Mouse (Mus musculus): Measurements from ENCODE around the gene Izumo4.
A peak's percentile ranks its signal among the peaks of the same experiment; 100 is the strongest.

Gene Izumo4

DNA sequence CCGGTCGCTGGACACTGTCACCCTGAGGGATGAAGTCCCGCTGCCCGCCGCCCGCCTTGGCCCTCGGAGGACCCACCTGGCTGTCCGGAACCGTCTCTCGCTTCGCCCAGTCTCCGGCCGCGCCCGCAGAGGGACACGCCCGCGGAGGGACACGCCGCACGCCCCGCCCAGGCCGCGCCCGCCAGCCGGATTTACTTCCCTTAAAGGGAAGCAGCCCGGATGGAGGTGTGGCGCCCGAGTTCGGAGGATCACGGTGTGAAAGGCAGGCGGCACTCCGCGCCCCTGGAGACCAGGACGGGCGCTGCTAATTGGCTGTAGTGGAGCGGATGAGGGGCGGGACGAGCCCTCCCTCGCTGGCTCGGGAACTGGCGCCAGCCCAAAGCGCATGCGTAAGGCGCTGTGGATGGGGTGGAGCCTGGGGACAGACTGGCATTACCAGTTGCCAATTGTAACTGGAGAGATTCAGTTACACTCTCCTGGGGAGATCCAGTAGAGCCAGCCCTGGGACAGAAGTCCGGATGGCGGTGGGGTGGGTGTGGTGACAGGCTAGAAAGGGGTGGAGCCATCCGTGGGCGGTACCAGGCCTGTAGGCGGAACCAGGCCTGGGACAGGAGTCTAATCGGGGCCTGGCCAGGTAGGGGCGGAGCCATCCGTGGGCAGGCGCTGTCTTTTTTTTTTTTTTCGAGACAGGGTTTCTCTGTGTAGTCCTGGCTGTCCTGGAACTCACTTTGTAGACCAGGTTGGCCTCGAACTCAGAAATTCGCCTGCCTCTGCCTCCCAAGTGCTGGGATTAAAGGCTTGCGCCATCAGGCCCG lies at the start of gene Izumo4, which contains the start of gene Mob3a:
Gene Izumo4, plus strand, starts transcription at position 464 of the 815 bp plus-strand sequence.
Gene Mob3a, minus strand, starts transcription at position 257 of the 815 bp plus-strand sequence.
- peak; percentile 98 to 99 for DNase-seq (ENCODE audit: low read depth in 2 of 2, low spot score in 2 of 2)

DNA sequence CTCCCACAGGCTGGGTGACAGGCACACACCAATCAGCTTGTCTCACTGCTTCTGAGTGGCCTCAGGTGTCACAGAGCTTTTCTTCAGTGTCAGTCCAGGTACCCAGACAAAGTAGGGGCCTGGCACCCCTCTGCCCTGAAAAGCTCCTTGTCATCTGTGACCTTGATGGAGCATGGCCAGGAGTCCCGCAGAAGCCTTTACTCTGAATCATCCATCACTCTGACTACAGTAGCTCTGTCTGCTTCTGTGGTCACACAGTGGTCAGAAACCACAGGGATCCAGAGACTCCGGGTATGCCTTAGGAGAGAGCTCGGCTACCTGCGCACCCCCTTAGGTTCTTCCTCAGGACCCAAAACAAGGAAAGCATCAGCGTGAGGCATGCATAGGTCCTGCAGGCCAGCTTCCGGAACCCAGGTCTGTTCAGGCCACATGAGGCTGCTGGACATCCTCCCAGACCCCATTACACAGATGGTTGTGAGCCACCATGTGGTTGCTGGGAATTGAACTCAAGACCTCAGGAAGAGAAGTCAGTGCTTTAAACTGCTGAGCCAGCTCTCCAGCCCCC lies 48.7 kb upstream of the Izumo4 start:
- DNase-seq (ENCODE audit: low read depth in 2 of 2, low spot score in 2 of 2) = no peak

DNA sequence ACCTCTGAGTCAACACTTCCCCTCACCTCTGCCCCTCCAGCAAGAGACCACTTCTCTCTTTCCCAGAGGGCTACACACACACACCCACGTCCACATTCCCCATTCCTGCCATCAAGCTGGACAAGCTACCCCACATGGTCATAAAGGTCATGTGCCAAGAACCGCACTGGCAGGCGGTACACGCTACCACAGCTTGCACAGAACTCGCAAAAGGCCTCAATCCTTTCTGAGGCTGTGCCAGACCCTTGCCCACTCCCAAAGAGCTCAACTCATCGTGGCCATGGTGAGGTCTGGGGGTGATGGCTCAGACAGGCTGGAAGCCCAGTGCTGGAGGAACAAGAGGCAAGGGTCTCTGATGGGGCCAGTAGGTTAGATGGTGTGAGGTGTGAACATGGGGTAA lies 47.1 kb upstream of the Izumo4 start:
- DNase-seq (ENCODE audit: low read depth in 2 of 2, low spot score in 2 of 2) = no peak

DNA sequence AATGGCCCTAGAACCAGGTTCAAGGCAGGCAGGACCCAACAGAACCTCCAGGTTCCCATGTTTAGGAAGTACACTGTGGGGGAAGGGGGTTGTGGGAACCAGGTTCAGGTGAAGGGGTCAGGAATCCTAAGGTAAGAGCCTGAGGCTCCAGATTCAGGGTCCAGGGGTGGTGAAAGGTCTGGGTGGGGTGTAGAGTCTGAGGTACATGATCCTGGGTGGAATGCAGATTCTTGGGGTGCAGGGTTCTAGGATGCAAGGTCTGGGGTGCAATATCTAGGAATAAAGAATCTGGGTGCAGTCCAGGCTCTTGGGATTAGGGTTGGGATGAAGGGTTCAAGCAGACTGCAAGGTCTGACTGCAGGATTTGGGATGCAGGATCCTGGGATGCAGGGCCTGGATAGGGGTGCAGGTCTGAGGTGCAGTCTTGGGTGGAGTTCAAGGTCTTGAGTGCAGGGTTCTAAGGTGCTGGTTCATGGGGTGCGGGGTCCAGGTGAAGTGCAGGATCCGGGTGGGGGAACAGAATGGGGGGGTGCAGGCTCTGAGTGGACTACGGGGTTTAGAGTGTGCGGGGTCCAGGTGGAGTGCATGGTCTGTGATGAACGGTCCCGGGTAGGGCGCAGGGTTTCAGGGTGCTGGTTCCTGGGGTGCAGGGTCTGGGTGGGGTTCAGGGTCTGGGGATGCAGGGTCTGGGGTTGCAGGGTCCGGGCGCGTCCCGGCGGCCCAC lies 46.4 kb upstream of the Izumo4 start:
- no peak for DNase-seq (ENCODE audit: low read depth in 2 of 2, low spot score in 2 of 2)

DNA sequence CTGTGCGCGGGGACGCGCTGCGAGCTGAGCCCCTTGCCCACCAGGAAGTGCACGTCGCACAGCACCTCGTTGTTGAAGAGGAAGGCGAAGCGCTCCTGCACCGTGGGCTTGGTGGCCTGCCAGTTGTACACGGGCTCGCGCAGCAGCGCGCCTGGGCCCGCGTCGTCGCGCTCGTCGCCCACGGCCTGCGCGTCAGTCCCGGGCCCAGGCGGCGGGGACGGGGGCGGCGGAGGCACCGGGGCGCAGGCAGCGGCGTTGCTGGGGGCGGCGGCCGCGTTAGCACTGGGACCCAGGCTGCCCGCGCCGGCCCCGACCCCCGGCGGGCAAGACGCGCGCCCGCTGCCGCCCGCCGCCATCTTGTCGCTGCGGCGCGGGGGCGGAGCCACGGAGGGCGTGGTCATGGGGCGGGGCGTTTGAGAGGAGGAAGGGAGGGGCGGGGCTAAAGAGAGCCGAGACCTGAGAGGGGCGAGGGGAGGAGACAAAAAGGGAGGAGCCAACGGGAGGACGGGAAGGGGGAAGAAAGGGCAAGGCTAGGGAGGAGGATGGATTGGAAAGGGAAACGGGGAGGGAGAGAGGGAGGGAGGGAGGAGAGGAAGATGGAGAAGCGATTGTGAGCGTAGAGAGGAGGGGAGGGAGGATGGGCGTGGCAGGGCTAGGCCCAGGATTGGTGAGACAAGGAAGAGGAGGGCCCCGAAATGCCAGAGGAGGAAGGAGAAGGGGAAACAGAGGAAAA lies 45.7 kb upstream of the Izumo4 start:
- DNase-seq (ENCODE audit: low read depth in 2 of 2, low spot score in 2 of 2) = peak; percentile 80 to 92

DNA sequence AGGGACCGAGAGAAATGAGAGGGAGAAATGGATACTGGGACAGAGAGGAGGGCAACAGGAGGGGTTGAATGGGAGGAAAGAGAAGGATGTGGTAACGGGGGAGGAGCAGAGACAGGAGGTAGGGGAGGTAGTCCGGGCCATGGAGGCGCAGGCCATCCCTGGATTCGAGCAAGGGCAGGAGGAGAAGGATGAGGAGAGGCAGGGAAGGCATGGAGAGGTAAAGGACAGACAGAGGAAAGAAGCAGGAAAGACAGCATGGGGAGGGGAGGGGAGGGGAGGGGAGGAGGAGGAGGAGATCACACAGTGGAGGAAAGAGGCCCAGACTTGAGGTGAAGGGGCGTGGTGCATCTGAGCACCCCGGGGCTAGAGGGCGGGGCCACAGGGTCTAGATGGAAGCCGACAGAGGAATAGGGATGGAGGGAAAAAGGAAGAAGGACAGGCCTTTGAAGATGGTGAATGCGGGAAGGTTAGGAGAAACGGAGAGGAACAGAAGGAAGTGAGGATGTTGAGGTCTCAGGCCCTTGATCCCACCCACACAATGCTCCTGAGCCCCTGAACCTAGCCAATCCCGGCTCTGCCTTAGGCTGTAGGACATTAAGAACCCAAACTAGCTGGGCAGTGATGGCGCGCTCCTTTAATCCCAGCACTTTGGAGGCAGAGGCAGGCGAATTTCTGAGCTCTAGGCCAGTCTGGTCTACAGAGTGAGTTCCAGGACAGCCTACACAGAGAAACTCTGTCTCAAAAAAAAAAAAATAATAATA lies 44.9 kb upstream of the Izumo4 start, which contains the start of gene Btbd2:
Gene Btbd2, minus strand, starts transcription at position 209 of the 761 bp plus-strand sequence.
- DNase-seq (ENCODE audit: low read depth in 2 of 2, low spot score in 2 of 2) = no peak

DNA sequence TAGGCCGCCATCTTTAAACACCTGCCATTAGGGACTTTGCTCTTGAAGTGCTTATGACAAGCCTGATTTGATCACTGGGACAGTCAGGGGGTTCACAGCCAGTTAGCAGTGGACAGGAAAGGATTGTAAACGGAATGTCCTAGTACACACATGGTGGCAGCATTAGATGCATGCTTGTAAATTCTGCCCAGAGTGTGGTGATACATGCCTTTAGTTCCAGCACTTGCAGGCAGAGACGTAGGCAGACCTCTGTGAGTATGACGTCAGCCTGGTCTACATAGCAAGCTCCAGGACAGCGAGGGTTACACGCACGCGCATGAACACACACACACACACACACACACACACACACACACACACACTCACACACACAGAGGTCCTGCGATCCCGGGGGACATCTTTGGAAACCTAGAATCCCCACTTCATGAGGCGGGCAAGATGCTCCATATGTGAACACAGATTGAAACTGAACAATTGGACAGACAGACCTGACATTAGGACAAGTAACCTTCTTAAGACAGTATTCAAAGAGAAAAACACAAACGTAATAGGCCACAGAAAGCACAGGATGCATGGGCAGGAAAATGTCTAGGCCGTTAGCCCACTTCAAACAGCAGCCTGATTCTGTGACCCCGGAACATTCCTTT lies 43.7 kb upstream of the Izumo4 start:
- DNase-seq (ENCODE audit: low read depth in 2 of 2, low spot score in 2 of 2) = peak; percentile 51 to 58

DNA sequence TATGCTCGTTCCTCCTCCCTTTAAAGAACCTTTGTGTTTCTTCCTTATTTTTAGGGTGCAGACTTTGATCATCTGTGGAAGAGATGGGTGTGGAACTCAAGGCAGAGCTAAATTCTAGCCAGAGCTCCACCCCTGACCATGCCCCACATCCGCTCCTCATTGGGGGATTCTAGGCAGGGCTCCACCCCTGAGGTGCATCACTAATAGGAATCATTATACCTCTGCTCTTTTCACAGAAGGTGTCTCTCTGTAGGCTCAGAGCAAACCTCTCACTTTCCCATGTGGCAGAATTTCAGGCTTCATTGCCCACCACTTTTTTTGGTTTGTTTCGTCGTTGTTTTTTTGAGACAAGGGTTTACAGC lies 43.2 kb upstream of the Izumo4 start:
- DNase-seq (ENCODE audit: low read depth in 2 of 2, low spot score in 2 of 2) = no peak

DNA sequence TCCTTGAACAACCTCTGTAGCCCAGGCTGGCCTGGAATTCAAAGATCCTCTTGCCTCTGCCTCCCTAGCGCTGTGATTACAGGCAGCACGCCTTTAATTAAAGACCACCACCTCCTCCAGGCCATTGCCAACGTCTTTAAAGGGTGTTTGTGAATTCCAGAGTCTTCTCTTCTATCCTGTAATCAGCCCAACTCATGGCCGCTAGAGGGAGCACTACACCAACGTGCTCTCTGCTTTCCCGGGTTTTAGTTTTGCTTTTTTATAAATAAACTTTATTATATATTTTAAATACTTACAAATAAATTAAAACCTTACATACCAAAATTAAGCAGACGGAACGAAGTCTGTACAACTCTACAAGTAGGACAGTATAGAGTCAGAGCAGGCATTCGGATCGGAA lies 42.8 kb upstream of the Izumo4 start:
- peak; percentile 54 to 69 for DNase-seq (ENCODE audit: low read depth in 2 of 2, low spot score in 2 of 2)

DNA sequence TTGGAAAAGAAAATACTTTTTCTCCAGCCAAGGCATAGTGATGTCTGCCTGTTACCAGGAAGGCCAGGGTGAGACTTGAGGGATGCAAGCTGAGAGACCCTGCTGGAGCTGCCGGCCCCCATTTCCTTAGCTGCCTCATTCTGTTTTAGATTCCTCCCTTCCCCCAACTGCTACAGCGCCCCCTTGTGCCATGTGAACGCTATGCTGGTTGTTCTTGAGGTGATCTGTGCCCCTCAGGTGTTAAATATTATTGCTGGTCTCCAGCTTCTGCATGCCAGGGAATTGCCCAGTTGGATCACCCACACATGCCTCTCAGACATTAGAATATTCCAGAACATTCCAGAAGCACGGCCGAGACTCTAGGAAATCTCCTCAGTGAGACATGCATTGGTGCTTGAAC lies 40.8 kb upstream of the Izumo4 start:
- DNase-seq (ENCODE audit: low read depth in 2 of 2, low spot score in 2 of 2) = peak; percentile 64 to 79

DNA sequence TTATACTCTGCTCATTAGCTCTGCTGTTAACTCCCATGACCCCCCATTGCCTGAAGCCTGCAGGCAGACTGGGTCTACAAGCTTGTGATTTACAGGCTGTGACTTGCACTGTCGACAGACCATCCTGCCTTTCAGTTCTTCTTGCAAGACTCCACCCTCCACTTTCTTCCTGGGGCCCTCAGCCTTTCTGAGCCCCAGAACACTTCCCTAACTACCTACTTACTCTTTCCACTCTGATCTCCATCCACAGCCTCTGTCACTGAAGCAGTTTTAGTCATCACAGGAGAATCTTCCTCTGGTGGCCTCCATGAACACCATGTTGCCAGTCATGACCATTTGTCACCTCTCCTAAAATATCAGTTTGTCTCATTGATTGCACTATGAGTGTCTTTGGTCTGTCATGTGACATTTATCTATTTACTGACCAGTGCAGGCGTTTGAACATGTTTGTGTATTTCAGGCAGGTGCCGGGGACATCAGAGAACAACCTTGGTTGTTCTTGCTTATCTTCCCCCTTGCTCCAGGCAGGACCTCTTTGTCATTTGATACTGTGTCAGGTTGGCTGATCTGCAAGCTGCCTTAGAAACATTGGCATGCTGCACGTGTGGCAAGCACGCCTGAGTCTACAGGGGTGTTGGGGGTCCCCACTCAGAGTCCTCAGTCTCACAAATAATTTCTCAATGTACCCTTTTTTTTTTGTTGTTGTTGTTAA lies 38.3 kb upstream of the Izumo4 start:
- DNase-seq (ENCODE audit: low read depth in 2 of 2, low spot score in 2 of 2) = no peak

DNA sequence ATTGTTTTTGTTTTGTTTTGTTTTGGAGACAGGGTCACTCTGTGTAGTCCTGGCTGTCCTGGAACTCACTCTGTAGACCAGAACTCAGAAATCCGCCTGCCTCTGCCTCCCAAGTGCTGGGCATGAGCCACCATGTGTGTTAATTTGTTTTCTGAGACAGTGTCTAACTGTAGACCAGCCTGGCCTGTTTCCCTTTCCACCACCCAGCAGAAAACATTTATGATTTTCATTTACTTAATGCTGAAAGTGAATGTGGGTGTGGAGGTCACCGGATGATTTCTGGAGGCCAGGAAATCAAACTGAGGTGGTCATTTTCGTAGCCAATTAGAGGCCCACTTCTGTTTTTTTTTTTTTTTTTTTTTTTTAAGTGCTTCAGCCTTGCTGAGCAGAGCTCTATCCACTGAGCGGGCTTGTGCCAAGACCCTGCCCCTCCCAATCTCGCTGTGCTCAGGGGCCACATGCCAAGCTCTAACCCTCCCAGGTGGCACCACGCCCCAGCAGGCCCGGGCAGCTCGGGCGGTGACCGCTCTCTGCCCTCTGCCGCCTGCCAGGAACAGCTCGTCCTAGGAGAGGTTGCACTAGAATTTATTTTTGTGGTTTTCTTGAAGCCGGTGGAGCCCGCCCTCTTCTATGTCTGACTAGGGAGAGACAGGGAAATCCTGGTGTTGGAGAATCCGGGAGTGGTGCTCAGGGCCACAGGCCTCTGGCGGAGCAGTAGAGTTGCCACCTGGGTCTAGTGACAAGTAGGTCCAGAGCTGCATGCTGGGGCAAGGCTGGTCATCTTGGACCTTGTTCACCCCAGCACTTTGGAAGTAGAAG lies 37.6 kb upstream of the Izumo4 start:
- no peak for DNase-seq (ENCODE audit: low read depth in 2 of 2, low spot score in 2 of 2)

DNA sequence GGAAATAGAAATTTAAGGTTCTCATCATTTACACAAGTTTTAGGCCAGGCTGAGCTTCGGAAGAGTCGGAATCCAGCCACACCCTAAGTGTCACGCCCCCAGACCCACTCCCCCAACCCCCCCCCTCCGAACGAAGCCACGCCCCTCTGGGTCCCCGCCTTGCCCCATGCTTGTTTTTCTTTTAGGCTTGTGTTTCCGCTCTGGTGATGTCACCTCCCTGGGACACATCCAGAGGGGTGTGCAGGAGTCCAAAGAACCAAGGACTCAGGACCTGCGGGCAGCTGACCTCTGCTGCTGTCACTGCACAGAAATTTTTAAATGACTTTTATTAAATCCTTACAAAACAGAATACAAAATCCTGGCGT lies 37.0 kb upstream of the Izumo4 start:
- DNase-seq (ENCODE audit: low read depth in 2 of 2, low spot score in 2 of 2) = no peak

DNA sequence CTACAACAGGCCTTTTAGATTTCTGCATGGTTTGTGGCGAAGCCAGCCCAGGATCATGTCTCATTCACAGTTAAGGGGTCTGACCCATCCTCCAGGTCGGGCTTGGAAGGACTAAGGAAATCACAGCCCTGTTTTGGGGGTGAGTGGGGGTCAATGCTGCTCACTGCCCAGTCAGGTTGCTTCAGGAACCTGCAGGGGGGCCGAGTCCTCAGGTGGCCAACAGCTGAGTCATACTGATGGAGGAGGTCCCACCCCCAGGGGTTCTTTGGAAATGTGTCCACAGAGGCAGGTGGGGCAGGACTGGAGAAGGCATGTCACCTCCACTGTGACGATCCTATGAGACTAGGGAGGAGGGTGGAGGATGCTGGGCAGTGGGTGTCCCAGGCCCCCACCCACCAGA lies 36.5 kb upstream of the Izumo4 start:
- DNase-seq (ENCODE audit: low read depth in 2 of 2, low spot score in 2 of 2) = no peak

DNA sequence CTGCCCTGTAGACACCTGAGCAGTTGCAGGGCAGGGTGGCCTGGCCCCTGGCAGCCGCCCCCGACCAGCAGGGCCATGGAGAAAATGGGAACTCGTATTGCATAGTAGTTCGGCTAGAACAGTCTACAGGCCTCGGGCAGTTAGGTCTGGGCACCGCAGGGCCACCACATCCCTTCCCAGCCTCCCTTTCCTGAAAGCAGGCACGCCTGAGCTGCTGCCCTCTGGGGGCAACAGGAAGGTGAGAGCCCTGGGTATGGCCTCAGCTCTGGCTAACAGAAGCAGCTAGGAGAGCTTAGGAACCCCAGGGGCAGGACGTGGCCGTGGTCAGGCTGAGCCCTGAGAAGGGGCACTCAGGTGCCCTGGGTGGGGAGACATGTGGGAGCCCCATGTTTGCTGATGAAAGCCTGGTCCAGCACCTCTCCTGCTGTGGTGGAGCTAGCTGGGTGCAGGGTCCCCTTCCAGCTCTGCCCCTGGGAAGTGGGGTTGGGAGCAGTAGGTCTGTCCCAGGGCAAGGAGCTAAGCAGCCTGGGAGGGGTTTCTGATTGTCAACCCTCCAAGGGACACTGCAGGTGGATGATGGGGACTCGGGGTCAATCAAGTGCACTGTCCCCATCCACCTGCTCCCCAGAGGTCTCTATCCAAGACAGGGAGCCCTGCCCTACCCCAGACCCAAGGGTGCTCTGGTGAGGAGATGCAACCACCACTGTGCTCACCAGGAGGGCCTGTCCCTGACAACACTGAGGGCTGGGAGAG lies 35.8 kb upstream of the Izumo4 start:
- DNase-seq (ENCODE audit: low read depth in 2 of 2, low spot score in 2 of 2) = no peak

DNA sequence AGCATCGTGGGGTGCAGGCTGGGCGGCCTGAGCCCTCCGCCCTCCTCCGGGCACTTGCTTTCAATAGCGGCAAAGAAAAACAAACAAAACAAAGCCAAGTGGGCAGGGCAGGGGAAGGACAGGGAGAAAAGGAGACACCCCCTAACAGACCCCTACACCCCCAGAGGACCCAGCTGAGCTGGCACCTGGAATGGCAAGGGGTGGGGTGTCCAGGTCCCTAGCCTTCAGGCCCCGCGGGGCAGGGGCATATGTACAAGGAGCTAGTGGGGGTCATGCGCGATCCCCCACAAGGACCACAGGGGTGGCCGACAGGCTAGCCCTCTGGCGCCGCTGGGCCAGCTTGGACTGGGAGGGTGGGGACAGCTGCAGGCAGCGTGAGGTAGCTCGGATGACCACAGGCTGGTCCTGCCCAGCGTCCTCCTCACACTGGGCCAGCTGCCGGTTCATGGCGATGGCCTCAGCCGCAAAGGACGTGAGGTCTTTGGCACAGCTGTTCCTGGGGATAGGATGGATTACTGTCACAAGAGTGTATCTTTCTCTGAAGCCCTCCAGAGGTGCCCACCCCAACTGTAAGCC lies 35.1 kb upstream of the Izumo4 start:
- no peak for DNase-seq (ENCODE audit: low read depth in 2 of 2, low spot score in 2 of 2)

DNA sequence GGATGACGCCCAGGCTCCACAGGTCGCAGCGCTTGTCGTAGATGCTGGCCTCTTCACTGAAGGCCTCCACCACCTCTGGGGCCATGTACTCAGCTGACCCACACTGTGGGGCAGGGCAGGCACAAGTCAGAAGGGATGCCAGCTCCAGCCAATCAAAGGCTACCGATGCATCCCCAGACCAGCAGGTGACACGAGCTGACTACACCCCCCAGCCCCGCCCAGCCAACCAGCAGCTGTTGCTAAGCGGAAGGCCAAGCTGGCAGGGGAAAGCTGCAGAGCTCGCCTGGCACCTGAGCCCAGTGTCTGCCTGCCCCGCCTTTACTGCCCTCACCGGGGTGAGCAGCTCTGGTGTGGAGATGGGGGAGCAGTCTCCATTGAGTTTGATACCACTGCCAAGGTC lies 33.4 kb upstream of the Izumo4 start:
- no peak for DNase-seq (ENCODE audit: low read depth in 2 of 2, low spot score in 2 of 2)

DNA sequence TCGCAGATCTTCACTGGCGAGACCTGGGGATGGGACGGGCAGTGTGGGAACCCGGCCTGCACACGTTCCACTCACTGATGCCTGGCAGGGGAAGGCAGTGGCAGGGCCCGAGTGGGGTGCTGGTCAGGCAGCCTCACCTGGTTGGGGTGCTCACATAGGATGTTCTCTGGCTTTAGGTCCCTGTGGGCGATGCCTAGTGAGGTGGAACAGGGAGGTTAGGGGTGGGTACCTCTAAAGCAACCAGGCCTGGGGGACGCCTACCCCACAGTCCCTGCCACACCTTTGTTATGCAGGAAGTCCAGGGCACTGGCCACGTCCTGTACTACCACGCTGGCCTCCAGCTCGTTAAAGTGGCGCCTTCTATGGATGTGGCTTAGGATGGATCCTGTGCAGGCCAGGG lies 33.0 kb upstream of the Izumo4 start:
- DNase-seq (ENCODE audit: low read depth in 2 of 2, low spot score in 2 of 2) = no peak

Measured in CD8-positive naive resting alpha-beta T cell, adult 2 months (primary cell).